Mouse (Mus musculus) lung, postnatal 25 days (tissue): Measurements from ENCODE around the gene Cfl1.
"Not testable (repeated sequence)": the region's sequence is repeated elsewhere in the genome, so short reads cannot be mapped to it uniquely, and the experiment has no call there.

Experiments used
- DNase-seq: peaks from one replicate; pipeline ENCODE4 v3.0.0; 2022; ENCODE audit warnings: low spot score

Gene Cfl1

DNA sequence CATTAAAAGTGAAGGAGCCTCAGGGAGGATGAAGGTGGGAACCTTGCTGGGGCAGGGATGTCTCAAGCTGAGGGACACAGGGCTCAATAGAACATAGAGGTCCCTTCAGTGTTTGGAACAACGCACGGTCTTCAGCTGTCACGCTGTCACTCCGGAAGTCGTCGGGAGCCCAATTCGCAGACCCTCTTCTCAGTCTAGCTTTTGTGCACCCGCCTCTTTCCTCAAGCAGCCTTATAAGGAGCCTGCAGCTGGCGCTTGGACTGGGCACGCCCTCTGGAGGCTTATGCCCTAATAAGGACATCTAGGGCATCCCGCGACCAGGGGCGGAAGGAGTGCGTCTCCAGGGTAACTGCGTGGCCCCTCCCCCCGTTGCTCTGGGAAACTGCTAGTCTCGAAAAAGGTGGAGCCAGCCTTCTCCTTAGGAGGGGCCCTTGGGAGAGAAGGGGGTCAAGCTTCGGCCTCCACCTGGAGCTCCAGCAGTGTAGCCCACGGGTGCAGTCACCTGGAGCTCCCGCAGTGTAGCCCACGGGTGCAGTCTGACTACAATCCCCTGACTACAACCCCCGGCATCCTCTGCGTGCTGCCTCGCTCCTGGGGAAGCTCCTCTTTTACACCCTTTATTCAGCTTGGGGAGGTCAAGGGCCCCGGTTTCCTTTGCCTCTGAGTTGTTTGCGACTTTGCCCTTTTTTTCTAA, 1.2 kb upstream of the Cfl1 start:
- DNase-seq = peak; percentile 99

DNA sequence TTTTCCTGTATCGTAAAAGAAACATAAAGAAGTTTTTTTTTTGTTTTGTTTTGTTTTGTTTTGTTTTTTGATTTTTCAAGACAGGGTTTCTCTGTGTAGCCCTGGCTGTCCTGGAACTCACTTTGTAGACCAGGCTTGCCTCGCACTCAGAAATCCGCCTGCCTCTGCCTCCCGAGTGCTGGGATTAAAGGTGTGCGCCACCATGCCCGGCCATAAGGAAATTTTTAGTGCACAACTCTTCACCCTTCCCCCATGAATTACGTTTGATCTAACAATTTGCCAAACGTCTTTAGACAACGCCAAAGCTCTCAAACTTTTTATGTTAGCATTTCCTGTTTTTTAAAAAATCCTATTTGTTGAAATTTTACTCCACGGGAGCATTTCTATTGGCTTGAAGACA, 534 bp upstream of the Cfl1 start:
- DNase-seq = not testable (repeated sequence)

DNA sequence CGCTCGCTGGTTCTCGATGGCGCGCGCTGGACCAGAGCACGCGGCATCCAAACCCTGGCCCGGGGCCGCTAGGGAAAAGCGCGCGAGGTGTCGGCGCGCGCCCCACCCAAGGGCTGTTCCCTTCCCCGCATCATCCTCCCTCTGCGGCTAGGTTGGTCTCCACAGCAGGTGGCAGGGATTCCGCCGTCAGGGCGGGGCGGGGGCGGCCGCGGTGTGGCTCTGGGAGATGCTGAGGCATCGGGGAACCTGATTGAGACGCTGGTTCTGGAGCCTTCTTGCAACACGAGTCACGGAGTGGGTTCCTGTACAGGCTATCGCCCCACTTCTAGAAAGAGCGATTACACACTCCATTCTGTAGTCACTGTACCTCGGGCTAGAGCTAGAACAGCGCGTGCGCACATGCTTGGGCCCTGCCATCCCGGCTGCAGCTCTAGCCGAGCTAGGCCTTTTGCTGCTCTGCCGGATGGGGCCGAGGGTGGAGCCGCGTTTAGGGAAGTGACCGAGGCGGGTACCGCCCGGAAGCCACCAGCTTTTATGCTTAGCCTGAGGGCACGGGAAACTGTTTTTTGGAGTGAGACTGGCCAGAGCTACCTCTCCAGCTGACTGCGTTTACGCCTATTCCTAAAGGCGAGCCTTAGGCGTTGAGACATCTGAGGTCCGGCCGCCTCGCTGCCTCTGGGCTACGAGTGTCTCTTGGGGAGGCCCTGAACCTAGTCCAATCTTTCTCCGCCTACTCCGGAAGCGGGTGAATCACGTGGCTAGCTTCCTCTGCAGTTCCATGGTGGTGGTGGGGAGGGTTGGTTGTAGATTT, 848 bp downstream of the Cfl1 start:
- peak; percentile 91 for DNase-seq

DNA sequence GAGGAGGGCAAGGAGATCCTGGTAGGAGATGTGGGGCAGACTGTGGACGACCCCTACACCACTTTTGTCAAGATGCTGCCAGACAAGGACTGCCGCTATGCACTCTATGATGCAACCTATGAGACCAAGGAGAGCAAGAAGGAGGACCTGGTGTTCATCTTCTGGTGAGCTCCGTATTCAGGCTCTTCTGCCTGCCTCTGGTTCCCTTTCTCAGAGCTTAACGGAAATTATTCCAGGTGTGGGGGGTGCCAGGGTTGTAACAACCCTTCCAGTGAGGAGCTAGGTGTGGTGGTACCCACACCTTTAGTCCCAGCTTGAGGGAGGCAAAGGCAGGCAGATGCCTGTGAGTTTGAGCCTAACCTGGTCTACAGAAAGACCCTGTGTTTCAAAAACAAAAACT, 2.4 kb downstream of the Cfl1 start:
- no peak for DNase-seq

DNA sequence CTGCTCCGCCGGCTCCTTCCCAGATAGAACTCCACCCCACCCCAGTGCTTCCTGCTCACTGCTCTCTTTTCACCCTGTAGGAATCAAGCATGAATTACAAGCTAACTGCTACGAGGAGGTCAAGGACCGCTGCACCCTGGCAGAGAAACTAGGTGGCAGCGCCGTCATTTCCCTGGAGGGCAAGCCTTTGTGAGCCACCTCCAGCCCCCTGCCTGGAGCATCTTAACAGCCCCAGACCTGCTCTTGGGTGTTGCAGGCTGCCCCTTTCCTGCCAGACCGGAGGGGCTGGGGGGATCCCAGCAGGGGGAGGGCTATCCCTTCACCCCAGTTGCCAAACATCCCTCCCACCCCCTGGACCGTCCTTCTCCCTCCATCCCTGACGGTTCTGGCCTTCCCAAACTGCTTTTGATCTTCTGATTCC, 3.1 kb downstream of the Cfl1 start:
- not testable (repeated sequence) for DNase-seq

DNA sequence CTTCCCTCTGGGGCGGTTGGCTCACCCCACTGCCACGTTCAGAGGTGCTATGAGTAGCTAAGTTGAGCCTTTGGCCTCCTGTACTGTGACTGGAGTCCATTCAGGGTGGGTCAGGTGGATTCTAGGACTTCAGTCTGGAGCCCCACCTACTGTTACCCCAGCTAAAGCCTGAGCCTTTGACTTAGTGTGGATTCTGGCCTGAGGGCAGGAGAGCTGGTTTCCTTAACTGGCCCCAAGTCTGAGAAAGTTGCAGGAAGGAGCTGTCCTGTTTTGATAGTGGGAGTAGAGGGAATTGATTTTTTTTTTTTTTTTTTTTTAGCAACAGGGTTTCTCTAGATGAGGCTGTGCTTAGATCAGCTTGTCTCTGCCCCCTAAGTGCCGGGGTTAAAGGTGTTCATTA, 4.1 kb downstream of the Cfl1 start:
- DNase-seq = no peak

DNA sequence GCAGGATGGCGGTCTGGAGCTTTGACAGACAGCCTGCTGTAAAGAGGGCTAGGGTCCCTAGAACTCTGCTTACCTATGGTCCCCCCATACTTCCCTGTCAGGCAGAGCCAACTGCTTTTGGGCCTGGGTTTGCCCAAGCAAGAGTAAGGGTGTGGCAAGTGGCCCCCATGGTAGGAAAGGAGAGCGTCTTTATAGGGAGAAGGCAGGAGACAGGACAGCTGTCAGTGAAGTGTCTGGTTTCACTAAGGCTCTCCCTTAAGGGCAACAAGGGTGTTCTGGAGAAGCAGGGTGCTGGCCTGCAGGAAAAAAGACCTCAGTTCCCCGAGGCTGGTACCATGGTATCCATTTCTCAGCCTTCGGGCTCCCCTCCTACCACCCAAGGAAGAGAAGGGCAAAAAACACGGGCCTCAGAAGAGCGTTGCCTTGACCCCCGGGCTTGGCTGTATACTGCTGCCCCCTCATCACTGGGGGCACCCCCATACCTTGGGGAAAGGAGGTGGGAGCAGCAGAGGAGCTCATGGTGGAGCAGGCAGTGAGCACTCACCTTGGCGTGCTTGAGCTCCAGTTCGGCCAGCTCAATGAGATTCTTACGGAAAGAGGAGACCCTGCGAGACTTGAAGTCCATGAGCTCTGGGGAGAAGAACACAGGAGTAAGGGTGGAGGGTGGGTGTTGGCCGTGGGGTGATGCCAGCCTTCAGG, 5.2 kb downstream of the Cfl1 start:
- DNase-seq = no peak

DNA sequence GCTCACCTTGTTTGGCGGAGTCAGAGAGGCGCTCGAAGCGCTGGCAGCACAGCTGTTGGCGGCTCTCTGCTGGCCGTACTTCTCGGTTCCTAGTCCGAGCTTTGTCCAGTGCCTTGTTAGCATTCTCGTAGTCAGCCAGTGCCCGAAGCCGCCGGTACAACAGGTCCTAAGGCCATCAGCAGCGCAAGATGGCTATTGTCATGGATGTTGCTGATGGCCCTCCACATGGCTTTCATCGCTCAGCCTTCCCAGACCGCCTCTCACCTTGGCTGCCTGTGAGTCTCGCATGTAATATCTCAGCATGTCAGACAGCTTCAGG, 5.8 kb downstream of the Cfl1 start:
- DNase-seq = no peak

DNA sequence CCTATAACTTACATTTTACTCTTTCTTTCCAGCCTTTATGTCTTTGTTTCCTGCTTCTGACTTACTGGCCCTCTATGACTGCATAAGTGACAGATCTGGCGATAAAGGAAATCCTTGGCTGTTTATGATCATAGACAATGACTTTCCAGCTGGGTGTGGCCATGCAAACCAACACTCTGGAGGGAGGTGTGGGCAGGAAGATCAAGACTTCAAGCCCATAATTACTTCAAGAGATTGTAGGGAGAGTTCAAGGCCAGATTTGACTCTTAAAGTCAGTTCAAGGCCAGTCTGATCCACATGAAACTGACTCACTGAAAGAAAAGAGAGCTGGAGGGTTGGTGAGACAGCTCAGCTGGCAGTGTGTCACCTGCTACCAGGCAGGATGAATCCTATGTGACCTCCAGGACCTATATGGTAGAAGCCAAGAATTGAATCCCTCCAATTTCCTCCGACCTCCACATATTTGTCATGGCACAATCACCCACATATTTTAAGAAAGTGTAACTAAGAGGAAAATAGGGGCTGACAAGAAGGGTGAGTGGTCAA, 10.1 kb downstream of the Cfl1 start:
- DNase-seq = no peak

DNA sequence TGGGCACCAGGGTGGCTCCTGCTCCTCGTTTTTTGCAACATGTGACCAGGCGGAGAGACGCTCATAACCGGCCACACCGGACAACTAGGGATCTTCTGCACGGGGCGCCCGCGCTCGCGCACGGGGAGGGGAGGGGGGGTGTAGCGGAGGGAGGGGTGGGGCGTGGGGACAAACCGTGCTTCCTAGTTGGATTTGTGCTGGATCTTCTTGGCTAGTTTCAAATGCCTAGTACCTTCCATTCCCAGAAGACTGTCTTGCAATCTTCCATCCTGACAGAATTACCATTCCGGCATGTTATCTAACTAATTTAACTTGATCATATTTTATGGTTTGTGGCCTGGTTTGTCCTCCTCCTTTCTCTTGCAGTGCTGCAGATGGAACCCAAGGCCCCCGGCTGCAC, 13.4 kb downstream of the Cfl1 start, which contains the start of gene 1700020D05Rik:
1700020D05Rik (minus strand) TSS at position 101 of the 400 bp plus-strand sequence.
- DNase-seq = no peak

DNA sequence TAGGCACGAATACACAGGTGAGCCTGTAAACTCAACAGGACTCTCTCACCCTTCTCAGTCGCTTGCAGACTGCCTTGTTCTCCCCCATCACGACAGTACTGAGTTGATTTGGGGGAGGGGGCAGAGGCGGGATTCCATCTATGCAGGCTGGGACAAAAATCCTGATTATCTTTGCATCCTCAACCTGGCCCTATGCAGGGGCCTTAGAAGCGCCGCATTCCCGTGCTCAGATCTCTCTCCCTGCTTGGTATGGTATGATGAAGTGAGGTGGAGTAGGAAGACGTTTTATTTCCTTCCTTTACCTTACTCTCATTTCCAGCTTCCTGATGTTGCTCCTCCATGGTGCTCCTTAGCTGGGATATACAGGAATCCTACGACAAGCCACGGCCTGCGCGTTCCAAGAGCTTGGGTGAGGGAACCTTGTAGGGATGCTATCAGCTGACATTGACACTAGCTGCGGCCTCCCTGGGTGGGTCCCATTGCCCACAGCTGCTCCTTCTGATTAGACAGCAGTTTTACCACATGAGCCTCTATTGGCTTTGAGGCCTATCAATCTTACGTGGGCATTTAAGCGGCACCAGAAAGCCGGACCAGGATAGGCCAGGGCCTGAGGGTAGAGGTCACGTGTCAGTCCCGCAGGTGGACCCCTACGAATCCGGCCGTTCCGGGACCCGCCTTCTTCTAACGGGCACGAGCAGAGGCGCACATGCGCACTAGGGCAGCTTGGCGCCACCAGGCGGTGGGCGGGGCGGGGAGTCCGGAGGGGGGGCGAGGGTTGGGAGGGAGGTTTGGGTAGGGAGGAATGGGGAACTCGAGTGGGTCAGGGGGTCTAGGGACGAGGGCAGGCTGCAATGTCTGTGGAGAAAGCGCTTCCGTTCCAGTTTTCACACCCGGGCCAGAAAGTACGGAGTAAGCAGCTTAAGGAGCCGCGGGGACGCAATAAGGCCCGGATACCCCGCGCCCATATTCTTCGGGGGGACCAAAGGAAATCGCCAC, 20.1 kb downstream of the Cfl1 start, which contains the start of gene Snx32:
Snx32 (minus strand) TSS at position 508 of the 996 bp plus-strand sequence.
- DNase-seq = peak; percentile 99

DNA sequence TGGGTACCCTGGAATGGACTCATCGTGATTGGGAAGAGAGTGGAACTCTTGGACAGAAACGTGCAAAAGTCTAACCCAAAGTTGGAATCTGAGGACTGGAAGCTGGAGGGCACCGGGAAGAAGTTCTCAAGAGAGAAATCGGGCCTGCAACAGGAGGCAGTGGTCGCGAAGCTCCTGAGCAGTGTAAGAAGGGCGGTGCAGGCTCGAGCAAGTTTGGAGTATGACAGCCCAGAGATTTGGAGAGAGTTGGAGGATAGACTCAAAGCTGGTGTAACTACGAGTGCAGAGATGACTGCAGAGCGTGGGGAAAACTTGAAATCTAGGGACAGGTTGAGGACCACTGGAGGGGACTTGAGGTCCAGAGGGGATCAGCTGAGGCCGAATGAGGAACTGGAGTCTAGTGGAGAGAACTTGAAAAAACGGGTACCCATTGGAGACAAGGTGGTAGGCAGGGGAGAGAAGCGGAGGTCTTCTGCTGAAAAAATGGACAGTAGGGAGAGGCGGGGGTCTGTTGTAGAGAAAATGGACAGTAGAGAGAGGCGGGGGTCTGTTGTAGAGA, 20.9 kb downstream of the Cfl1 start:
- no peak for DNase-seq

DNA sequence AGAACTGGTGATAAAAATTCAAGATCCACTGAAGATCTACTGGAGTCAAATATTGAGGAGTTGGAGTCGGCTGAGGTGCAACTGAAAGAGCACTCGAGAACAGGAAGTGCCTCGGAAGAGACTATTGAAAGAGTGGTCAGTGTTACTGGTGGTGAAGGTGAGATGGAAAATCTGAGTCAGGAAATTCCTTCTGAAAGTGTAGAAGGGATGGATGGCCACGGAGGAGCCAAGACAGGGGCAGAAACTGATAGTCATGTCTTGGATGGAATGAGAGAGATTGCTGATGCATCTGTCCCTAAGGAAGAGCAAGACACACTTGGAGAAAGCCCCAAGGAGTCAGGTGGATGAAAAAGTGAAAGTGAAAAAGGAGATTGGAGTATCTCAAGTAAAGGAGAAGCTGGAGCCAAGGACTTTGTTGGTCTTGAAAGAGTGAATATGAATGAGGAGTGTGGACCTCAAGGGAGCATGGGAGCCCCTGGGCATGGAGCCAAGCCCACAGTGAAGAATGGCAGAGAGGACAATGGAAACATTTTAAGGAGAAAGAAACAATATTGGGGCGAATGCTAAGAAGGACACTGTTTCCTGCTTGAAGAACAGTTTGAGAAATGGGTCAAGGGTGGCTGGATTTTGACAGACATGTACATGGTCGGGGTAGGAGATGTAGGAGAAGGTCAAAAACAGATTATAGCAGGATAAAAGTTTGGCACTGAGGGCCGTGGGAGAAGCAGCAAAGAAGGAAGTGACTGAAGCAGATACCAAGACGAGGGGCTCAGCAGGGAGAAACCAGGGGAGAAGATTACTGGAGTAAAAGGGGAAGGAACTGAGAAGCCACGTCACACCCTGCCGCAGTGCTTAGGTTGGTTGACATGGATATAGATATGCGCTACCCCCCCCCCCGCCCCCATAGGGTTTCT, 22.1 kb downstream of the Cfl1 start:
- DNase-seq = no peak

DNA sequence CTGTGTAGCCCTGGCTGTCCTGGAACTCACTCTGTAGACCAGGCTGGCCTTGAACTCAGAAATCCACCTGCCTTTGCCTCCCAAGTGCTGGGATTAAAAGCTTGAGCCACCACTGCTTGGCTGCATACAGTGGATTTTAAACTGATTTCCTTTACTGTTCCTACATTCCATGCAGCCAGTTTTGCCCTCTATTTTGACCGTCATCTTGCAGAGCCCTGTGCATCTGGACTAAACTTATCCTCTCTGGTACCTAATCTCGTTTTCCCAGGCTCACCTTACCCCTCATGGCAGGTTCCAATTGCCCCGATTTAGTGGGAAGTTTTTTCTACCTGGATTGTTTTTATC, 22.7 kb downstream of the Cfl1 start:
- no peak for DNase-seq

DNA sequence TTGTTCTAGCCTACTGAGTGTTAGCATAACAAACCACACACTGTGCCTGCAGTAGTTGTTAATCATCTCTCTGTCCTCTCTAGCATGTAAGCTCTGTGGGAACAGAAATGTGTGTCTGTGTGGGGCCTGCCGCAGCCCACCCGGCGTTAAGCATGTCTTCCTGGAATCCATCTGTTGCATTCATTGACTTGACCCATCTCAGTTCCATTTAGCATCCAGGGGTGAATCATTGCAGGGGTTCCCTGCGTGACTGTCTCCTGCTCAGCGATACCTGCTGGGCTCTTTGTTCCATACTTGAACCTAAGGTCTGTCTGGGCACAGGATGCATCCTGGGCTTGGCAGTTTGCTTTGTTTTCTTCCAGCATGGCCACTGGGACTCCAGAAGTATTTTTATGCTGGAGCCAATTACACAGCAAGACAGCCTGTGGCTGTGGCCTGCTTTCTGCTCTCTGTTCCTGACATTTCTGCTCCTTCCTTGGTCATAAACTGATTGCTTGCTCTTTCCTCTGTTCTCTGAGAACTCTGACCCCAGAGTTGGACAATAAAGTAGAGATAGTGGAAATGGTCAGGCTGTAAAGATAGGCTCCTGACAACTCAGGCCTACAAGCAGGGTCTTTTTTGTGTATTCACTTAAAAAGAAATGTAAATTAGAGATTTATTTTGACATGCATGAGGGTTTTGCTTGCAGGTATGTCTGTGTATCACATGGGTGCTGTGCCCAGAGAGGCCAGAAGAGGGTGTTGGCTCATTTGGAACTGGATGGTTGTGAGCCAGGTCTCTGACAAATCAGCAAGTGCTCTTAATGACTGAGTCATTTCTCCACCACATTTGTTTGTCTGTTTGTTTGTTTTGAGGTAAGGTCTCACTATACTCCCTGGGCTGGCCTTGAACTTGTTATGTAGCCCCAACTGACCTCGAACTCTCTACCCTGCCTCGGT, 25.9 kb downstream of the Cfl1 start:
- no peak for DNase-seq

DNA sequence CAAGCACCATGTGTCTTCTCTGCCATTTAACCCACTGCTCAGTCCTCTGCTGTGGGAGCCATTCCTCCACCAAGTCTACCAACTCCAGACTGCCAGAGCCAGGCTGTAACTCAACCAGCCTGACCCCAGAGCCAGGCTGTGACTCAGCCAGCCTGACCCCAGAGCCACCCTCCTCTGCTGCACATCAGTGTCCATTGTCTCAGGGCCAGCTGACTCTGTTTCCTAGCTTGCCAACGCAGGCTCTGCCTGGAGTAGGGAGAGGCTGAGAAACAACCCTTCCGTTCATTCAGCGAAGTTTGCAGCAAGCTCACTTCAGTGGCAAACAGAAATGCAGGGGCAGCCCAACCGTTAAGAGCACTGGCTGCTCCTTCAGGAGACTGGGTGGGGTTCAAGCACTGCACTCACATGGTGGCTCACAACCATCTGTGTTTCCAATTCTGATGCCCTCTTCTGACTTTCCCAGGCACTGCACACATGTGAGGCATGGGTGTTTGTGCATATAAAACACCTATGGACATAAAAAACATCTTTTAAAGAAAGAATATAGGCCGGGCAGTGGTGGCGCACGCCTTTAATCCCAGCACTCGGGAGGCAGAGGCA, 26.8 kb downstream of the Cfl1 start:
- no peak for DNase-seq

DNA sequence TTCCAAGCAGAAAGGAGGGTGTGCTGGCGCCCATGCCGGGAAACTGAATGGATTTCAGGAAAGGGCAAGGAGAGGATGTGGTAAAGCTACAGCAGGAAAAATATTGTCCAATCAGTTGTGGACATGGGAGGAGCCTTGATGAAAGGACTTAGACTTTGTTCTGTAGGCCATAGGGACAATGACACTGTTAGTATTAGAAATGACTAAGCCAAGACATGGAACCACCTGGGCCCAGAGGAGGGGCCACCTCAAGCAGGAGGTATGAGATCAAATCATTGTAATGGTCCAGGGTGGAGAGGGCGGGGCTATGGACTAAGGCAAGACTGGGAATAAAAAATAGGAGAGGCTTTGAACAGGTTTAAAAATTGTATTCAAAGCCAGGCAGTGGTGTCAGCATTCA, 28.5 kb downstream of the Cfl1 start:
- DNase-seq = no peak

DNA sequence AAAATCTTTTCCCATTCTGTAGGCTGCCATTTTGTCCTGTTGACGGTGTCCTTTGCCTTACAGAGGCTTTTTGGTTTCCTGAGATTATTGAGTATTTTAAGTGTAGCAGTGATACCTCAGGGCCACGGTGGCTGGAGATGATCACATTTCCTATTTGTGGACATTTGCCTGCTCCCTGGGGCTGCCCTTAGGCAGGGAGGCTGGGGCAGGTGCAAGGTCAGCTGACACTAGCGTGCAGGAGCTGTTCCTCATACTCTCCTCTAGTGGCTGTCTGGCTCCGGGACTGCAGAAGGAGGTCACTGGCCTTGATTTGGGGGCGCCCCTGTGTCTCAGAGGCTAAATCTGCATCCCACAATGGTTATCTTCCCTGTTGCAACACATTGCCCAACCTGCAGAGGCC, 34.9 kb downstream of the Cfl1 start:
- DNase-seq = no peak
